Mouse (Mus musculus): ENCODE data around the gene Apba3. TPM values are rescaled to one million over a fixed set of nuclear protein-coding genes. Genes with fewer than 3 reads are reported as not detected.

Gene Apba3
- total RNA-seq, 2 experiments from 2014 or later: 85.5 to 97.2 TPM

- intact Hi-C loops (cut with DNase I): loop anchor here (2.0 kb wide), 3 partner anchors 43 to 163 kb away; partner anchors contain the start of gene Gipc3
- DNase-seq: peak; percentile 52 to 78
These were observed 20.9 kb downstream of the Apba3 start for GRCm38 (mm10) chr10:81287513-81288157.

DNA sequence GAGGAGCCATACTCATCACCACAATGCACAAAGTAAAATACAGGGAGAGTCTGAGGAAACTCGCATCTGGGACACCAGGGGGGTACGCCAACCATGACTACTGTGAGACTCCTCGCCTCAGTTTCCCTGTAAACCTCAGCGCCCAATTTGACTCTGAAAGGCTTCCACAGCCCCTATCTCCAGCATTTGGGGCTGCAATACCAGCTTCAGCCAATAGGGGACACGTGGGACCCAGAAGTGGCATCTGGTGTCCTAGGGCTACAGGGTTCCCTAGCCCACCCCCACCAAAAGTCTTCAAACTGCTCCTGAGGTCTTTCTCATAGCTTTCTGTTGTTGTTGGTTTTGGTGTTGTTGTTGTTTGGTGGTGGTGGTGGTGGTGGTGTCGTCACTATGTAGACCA lies 21.8 kb downstream of the Apba3 start:
- peak in 1 of 2 experiments; percentile 64 for DNase-seq
- intact Hi-C loops (cut with DNase I): loop anchor here (2.0 kb wide), 2 partner anchors 54 to 162 kb away; partner anchors contain the start of gene Gipc3

DNA sequence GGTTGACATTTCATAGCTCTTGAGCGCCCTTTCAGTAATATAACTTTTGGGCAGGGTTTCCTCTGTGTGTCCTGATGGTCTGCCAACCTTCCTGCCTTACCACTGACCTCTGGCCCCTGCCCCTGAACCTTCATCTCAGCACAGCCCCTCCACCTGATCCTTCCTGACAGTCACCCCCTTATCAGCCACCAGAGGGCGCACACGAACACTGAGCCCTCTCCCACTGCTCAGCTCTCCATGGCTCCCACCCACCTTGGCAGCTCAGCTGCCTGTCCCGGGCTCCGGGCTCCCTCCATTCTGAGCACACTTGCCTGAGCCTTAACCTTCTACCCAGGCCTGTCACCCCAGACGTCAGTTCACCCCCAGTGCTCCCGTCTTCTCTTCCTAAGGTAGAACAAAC lies 22.5 kb downstream of the Apba3 start:
- intact Hi-C loops (cut with DNase I): loop anchor here (1.0 to 2.0 kb wide), 3 partner anchors 16 to 162 kb away; partner anchors contain the start of gene Gipc3
- DNase-seq: peak; percentile 75 to 77

DNA sequence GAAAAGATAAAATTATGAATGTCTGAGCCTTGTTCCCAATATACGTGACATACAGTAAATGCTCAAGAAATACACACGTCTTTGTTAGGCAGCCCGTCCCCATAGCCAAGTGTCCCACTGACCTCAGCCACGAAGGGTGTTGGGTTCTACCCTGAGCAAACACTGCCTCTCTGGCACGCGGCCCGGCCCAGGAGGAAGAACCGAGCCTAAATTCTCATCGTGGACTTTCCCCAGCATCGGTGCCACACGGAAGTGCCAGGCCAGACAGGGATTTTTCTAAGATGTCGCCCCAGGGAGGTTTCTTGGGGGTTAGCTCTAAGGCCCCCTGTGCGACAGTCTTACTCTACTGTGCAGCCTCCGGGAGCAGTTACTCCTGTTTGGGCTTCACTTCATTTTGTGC lies 23.1 kb downstream of the Apba3 start:
- intact Hi-C loops (cut with DNase I): loop anchor here (1.0 to 2.0 kb wide), 3 partner anchors 15 to 161 kb away; partner anchors contain the start of gene Gipc3

GRCm38 (mm10) chr10:81290698-81291460 lies 24.1 kb downstream of the Apba3 start:
- no peak for DNase-seq

More for the DNA sequence above, 23.1 kb downstream of the Apba3 start:
- no peak for DNase-seq

DNA sequence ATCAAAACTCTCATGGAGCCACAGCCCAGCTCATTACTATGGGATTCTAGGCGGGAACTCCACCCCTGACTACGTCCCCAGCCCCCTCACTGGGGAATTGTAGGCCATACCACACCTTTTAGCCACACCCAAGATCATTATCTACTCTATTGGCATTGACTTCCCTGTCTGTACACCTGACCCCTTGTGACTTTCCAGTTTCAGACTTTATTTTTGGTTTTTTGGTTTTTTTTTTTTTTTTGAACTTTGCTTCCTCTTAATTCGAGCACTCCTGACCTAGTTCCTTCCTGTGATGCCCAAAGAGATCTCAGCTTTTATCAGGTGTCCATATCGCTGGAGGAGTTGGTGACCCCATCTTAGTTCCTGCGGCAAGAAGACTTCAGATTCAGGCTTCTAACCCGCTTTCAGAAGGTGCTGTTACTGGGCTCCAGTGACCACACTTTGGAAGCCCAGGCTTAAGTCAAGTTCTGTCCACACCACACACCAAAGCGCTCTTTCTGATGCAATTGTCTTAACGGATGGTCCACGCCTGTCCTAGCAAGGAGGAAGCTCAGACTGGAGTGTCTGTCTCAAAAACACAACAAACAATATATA lies 24.8 kb downstream of the Apba3 start, which contains the start of gene Tjp3:
Gene Tjp3 (minus strand): TSS at position 71 of the 594 bp plus-strand sequence.
- no peak for DNase-seq
- intact Hi-C loops (cut with DNase I): no loop called here

More at GRCm38 (mm10) chr10:81290698-81291460, 24.1 kb downstream of the Apba3 start:
- intact Hi-C loops (cut with DNase I): no loop called here

DNA sequence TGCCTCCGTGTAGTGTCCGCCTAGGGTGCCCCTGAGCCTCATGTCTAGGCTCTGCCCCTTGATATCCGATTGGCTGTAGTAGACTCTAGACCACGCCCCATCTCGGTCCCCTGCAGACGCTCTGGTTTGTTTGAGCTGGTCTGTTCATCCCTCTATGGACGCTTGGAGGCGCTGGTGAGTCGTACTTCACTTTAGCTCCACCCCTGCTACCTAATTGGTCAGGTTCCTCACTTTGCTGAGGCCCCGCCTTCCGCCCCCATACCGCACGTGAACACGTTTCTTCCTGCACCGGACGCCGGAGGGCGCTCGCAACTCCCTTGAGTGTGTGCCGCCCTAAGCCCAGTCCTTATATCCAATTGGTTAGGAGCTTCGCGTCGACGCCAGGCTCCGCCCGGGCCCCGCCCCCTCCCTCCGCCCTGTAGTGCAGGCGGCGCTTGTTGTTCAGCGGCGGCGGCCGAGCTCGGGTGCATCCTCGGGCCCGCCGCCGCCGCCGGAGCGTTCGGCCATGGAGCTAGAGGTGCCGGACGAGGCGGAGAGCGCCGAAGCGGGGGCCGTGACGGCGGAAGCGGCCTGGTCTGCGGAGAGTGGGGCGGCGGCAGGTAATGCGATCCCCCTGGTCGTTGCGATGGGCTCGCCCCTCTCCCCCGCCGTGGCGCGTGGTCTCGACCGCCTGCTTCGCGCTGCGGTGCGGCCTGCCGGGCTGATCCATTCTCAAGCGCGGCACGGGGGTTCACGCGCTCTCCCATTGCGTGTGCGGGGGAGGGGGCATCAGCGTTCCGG lies 26.0 kb downstream of the Apba3 start, which contains the start of gene Pip5k1c:
Gene Pip5k1c (plus strand): TSS at position 410 of the 780 bp plus-strand sequence.
- intact Hi-C loops (cut with DNase I): no loop called here
- peak; percentile 99 for DNase-seq

DNA sequence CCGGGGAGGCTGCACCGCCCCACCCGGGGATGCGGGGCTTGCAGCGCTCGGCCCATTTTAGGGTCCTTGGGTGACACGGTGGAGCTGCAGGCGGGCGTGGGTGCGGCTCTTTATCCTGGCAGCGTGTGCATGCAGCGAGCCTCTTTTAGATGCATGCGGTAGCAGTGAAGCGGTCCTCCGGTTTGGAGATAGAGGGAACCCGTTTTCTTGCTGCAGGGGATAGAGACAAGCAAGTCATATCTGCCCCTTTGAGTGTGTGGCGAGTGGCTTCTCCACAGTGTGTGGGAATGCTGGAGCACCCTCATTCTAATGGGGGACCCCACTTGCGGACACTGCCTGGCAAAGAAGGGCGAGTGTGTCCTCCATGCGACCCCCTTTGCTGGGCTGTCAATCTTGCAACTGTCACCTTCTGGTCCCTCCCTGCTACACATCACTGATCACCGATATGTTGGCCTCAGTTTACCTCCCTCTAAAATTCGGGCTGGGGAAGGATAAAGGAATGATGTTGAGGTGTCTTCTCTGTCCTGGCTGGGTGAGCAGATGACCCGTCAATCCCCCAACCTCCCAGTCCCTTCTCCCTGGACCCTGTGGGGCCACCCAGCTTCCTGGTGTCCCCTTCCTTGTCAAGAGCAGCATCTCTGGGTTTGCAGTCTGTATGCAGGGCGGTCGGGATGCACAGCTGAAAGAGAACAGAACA lies 26.7 kb downstream of the Apba3 start:
- intact Hi-C loops (cut with DNase I): no loop called here
- DNase-seq: no peak

GRCm38 (mm10) chr10:81294442-81294841 lies 27.7 kb downstream of the Apba3 start:
- DNase-seq: no peak

DNA sequence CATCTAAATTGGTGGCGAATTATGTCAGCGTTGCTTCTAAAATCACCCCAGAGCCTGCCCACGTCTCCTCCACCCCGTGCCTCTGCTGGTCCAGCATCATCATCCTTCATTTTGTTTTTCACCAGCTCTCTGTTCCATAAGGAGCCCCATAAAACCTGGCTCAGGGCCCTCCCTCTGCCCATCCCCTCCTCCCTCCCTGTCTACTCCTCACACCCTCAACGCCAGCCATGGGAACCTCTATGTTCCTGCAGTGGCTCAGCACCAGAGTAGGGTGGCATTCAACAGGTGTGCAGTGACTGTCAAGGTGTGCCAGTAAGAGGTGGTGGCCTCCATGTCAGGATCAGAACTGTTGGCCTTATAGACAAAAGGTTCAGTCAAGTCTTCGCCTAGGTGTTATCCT lies 28.4 kb downstream of the Apba3 start:
- DNase-seq: no peak
- intact Hi-C loops (cut with DNase I): no loop called here

More at GRCm38 (mm10) chr10:81294442-81294841, 27.7 kb downstream of the Apba3 start:
- intact Hi-C loops (cut with DNase I): no loop called here

DNA sequence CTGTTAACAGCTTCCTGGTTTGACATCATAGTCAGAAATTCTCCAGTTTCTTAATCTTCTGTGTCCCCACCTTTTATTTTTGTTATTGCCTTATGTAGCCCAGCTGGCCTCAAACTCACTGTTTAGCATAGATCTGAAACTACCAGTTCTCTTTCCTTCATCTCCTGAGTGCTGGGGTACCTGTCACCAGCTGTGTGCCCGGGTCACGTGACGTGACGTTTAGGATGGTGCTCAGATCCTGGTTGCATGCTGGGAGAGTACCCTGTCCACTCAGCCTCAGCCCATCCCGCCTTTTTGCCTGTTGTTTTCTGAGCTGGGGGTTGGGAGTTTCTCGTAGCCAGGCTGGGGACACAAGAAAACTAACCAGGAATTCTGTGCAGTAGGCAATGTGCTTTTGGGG lies 30.5 kb downstream of the Apba3 start:
- intact Hi-C loops (cut with DNase I): no loop called here
- DNase-seq: no peak

DNA sequence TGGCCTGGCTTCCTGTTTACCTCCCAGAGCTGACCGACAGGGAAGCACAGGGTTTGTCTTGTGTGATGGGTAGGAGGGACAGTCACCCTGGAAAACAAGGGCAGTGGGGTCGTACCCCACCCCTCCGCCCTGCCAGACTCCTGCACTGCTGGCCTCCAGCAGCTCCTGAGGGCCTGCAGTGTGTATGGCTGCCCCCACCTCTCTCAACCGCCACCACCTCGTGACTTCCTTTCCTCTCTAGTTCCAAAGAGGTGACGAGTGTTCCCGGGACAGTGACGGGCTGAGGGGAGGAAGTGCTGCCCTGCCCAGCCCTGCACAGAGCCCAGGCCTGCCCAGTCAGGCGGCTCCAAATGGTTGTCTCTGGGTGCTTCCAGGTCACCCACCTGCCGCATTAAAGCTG lies 31.1 kb downstream of the Apba3 start:
- intact Hi-C loops (cut with DNase I): no loop called here
- DNase-seq: peak; percentile 58 to 60

DNA sequence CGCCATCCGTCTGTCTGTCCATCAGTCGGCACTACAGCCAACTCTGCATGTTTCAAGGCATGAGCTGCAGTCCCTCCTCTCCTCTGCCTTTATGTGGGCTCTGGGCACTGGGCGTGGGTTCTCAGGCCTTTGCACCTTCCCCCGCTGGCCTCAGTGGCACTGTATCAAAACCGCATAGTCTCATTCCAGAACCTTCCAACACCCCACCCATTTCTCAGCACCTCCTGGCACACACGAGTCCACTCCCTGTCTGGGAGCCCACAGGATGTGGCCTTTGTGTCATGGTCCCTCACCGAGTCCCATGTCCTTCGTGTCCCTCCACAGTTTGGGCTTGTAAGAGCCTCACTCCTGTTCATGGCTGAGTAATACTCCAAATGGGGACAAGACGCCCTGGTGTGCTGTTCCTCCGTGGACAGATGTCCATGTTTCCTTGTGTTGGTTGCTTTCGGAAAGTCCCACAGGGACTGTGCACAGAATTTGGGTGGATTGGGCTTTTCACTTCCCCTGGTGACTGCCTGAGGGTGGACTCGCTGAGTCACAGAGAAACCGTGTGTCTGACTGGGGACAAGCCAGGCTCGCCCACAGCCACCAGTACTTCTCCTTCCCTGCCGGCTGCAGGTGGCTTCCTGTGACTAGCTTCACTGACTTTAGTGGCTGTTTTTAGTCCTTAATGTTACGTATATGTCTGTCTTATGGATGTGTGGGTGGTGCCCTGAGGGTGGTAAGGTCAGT lies 31.8 kb downstream of the Apba3 start:
- intact Hi-C loops (cut with DNase I): no loop called here
- DNase-seq: no peak

- intact Hi-C loops (cut with DNase I): no loop called here
- DNase-seq: no peak
These were observed 33.0 kb downstream of the Apba3 start for GRCm38 (mm10) chr10:81299585-81300351.

- no peak for DNase-seq
- intact Hi-C loops (cut with DNase I): no loop called here
These were observed 33.7 kb downstream of the Apba3 start for GRCm38 (mm10) chr10:81300352-81300907.

DNA sequence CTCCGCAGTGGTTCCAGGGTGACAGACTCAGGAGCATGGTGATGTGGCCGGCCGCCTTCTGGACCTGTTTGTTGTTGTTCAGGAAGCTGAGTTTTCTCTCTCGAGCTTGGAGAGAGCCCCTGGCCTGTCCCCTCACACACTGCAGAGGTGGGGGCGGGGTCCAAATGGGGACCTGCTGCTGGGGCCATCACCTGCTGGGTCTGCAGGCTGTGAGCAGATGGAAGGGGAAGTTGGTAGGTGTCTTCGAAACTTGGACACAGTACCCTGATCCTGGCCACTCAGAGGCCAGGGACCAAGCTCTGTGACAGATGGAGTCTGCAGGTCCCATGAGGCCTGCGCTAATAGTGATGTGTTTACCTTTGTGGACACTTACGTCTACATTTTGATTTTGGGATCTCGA lies 34.6 kb downstream of the Apba3 start:
- intact Hi-C loops (cut with DNase I): no loop called here
- no peak for DNase-seq

GRCm38 (mm10) chr10:81302288-81302687 lies 35.5 kb downstream of the Apba3 start:
- intact Hi-C loops (cut with DNase I): no loop called here
- no peak for DNase-seq

DNA sequence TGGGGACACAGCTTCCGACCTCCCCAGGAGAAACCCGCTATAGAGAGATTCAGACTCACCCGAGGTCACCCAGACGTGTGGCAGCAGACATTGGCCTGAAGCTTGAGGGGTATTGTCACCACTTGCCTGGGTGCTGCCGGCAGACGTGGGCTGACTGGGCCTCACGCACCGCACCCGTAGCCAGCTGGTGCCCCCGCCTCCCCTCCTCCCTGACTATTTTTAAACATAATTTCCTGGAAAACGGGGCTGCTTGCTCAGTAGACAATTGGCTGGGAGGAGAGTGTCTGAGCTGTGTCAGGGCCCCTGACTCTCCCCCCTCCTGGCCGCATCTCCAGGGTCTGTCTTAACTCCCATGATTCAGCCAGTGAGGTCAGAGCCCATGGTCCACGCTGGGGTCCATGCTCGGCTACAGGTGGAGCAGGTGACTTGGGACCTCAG lies 36.0 kb downstream of the Apba3 start:
- intact Hi-C loops (cut with DNase I): no loop called here
- peak in 1 of 2 experiments; percentile 50 for DNase-seq
